Mouse (Mus musculus): Measurements from ENCODE around the gene Snip1.

- TF ChIP-seq CTCF (IDR thresholded peaks at IDR 0.05; ENCODE audit: low read depth, low read length) (no peak), GATA2 (IDR thresholded peaks at IDR 0.05; ENCODE audit: borderline replicate concordance, low read depth, low read length) (no peak)
Observed at GRCm38 (mm10) chr4:125056476-125056875, 10.0 kb upstream of the Snip1 start.

All from G1E (cell line).